Mouse (Mus musculus) ES-E14 (cell line): ENCODE measurements around the gene Vmn1r126.
"Not testable (repeated sequence)": the region's sequence is repeated elsewhere in the genome, so short reads cannot be mapped to it uniquely, and the experiment has no call there.

ENCODE experiments used
- CHD2 ChIP-seq: IDR thresholded peaks from 2 replicates; pipeline ENCODE4 v1.6.1; 2014; ENCODE audit warnings: mild to moderate bottlenecking, low read depth, low read length, inconsistent platforms
- HCFC1 ChIP-seq: IDR thresholded peaks from 2 replicates; pipeline ENCODE4 v1.6.1; 2012; ENCODE audit warnings: low read length, inconsistent platforms, borderline replicate concordance; ENCODE audit not compliant: insufficient read depth
- ZC3H11A ChIP-seq: IDR thresholded peaks from 2 replicates; pipeline ENCODE4 v1.6.1; 2012; ENCODE audit warnings: low read depth, mild to moderate bottlenecking, inconsistent platforms, low read length, borderline replicate concordance

GRCm38 (mm10) chr7:21319761-21320160 lies 18.5 kb upstream of the Vmn1r126 start, which contains the start of gene Vmn1r127:
- not testable (repeated sequence) for TF ChIP-seq HCFC1, ZC3H11A, CHD2
